Mouse (Mus musculus) heart, embryonic 13.5 days (tissue): Measurements from ENCODE around the gene Agpat1. TPM values are rescaled to one million over a fixed set of nuclear protein-coding genes. Genes with fewer than 3 reads are reported as not detected.

Source experiments
- ATAC-seq: fragments of 200-750 bp; cut with Nextera tagmentation; 2 replicates; pipeline ENCODE4 v1.8.0; 2017; ENCODE audit warnings: moderate TSS enrichment; ENCODE audit not compliant: insufficient number of reproducible peaks, low FRiP score, low TSS enrichment; ENCODE audit errors: extremely low read depth
- H3K27ac ChIP-seq: fragments of 300-500 bp; sonication (generic); replicated peaks from 2 replicates; pipeline ENCODE4 v1.5.1; 2015; ENCODE audit warnings: moderate library complexity, mild to moderate bottlenecking, inconsistent platforms
- H3K27me3 ChIP-seq: fragments of 300-500 bp; sonication (generic); replicated peaks from 2 replicates; pipeline ENCODE4 v1.6.1; 2015; ENCODE audit warnings: mild to moderate bottlenecking, inconsistent platforms
- H3K36me3 ChIP-seq: fragments of 300-500 bp; sonication (generic); 2 replicates; pipeline ENCODE4 v1.6.1; 2015; ENCODE audit warnings: mild to moderate bottlenecking, inconsistent platforms
- H3K4me1 ChIP-seq: fragments of 300-500 bp; sonication (generic); 2 replicates; pipeline ENCODE4 v1.6.1; 2015; ENCODE audit warnings: inconsistent platforms
- H3K4me2 ChIP-seq: fragments of 300-500 bp; sonication (generic); 2 replicates; pipeline ENCODE4 v1.6.1; 2015; ENCODE audit warnings: inconsistent platforms, mild to moderate bottlenecking, moderate library complexity
- H3K4me3 ChIP-seq: fragments of 300-500 bp; sonication (generic); 2 replicates; pipeline ENCODE4 v1.5.1; 2015; ENCODE audit warnings: moderate library complexity, mild to moderate bottlenecking, inconsistent platforms
- H3K9ac ChIP-seq: fragments of 300-500 bp; sonication (generic); 2 replicates; pipeline ENCODE4 v1.6.1; 2015; ENCODE audit warnings: inconsistent platforms, mild to moderate bottlenecking, moderate library complexity
- H3K9me3 ChIP-seq: fragments of 300-500 bp; sonication (generic); 2 replicates; pipeline ENCODE4 v1.6.1; 2016; ENCODE audit warnings: inconsistent platforms
- WGBS: fragments of 180-500 bp; shearing (Covaris S2); methylation state at CpG from one replicate; pipeline ENCODE4 v1.1.7; 2015; ENCODE audit warnings: mixed read lengths; 5-methylcytosine and 5-hydroxymethylcytosine counted together
- polyA plus RNA-seq: library from polyadenylated mRNA; unstranded; fragments of >200 nt; fragmentation: Nextera tagmentation; extraction: Ambion mirVana; gene quantifications from 2 replicates; pipeline ENCODE4 v1.2.1, GENCODE M21; 2015

Agpat1 gene
- polyA plus RNA-seq, 1 experiment from 2014 or later: 54.2 TPM

DNA sequence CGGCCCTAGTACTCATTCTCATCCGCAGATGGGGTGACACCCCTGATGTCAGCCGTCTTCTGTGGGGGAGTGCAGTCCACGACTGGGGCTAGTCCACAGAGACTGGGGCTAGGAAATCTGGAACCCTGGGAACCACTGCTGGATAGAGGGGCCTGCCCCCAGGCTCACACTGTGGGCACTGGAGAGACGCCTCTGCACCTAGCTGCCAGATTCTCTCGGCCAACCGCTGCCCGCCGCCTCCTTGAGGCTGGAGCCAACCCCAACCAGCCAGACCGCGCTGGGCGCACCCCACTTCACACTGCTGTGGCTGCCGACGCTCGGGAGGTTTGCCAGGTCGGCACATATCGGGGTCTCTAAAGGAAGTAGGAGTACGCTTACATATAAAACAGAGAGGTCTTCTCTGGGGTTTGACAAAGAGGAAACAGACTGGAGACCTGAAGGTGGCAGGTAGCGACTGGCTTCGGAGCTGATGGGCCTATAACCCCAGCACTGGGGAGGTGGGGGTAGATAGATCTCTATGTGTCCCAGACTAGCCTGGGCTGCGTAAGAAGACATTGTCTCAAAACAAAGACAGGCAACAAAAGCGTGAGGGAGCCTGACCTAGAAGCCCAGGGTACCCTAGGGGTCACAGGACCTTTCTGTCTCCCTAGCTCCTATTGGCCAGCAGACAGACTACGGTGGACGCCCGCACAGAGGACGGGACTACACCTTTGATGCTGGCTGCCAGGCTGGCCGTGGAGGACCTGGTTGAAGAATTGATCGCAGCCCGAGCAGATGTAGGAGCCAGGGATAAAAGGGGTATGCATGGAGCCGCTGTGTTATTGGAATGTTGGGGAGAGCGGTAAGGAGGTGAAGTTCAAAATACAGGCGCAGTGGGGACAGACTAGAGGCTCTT is 17.9 kb upstream of the Agpat1 start:
- no peaks in the 10 kb centered on the region for H3K27me3 ChIP-seq
- peak overlapping the region; percentile 94 for H3K27ac ChIP-seq
- 28% methylated on average over 32 of the region's 32 CpGs for WGBS
- H3K4me2 ChIP-seq: peak overlapping the region; percentile 91
- H3K9ac ChIP-seq: peak overlapping the region; percentile 97
- H3K36me3 ChIP-seq: no peaks in the 10 kb centered on the region
- peak overlapping the region; percentile 79 for H3K4me3 ChIP-seq
- no peak for ATAC-seq
- H3K4me1 ChIP-seq: peaks cover 45% of the 10 kb centered on the region
- H3K9me3 ChIP-seq: no peaks in the 10 kb centered on the region

GRCm38 (mm10) chr17:34586796-34587422 is 17.2 kb upstream of the Agpat1 start:
- under 1% methylated on average over 38 of the region's 38 CpGs for WGBS
- peak overlapping the region; percentile 94 for H3K27ac ChIP-seq
- H3K36me3 ChIP-seq: no peaks in the 10 kb centered on the region
- no peaks in the 10 kb centered on the region for H3K27me3 ChIP-seq
- peak overlapping the region; percentile 91 for H3K4me2 ChIP-seq
- no peaks in the 10 kb centered on the region for H3K9me3 ChIP-seq
- ATAC-seq: peak; percentile 78
- H3K4me1 ChIP-seq: peaks cover 51% of the 10 kb centered on the region
- peak overlapping the region; percentile 97 for H3K9ac ChIP-seq
- peak overlapping the region; percentile 79 for H3K4me3 ChIP-seq

GRCm38 (mm10) chr17:34587423-34587811 is 16.6 kb upstream of the Agpat1 start:
- ATAC-seq: peak; percentile 80
- H3K4me3 ChIP-seq: peak overlapping the region; percentile 79
- no peaks in the 10 kb centered on the region for H3K9me3 ChIP-seq
- H3K4me1 ChIP-seq: peaks cover 51% of the 10 kb centered on the region
- H3K9ac ChIP-seq: peak overlapping the region; percentile 97
- under 1% methylated on average over 50 of the region's 50 CpGs for WGBS
- no peaks in the 10 kb centered on the region for H3K27me3 ChIP-seq
- H3K4me2 ChIP-seq: peak overlapping the region; percentile 91
- H3K36me3 ChIP-seq: no peaks in the 10 kb centered on the region
- H3K27ac ChIP-seq: peak overlapping the region; percentile 94

- ATAC-seq: no peak
- H3K36me3 ChIP-seq: no peaks in the 10 kb centered on the region
- peak overlapping the region; percentile 91 for H3K4me2 ChIP-seq
- peak overlapping the region; percentile 94 for H3K27ac ChIP-seq
- 2% methylated on average over 19 of the region's 19 CpGs for WGBS
- peaks cover 52% of the 10 kb centered on the region for H3K4me1 ChIP-seq
- H3K9me3 ChIP-seq: no peaks in the 10 kb centered on the region
- no peaks in the 10 kb centered on the region for H3K27me3 ChIP-seq
- peak overlapping the region; percentile 79 for H3K4me3 ChIP-seq
- peak overlapping the region; percentile 97 for H3K9ac ChIP-seq
These were observed 16.2 kb upstream of the Agpat1 start for GRCm38 (mm10) chr17:34587814-34588213.

- Histone ChIP-seq H3K27me3 (no peaks in the 10 kb centered on the region), H3K4me2 (peak overlapping the region; percentile 91), H3K4me3 (peak overlapping the region; percentile 79; the same call in 1 of the 2 replicates), H3K9me3 (no peaks in the 10 kb centered on the region), H3K27ac (peak overlapping the region; percentile 98; the same call in 1 of the 2 replicates), H3K4me1 (peaks cover 62% of the 10 kb centered on the region), H3K36me3 (peaks cover under 1% of the 10 kb centered on the region; the same call in 1 of the 2 replicates), H3K9ac (peak overlapping the region; percentile 97)
- ATAC-seq: no peak
- WGBS: 73% methylated on average over 3 of the region's 3 CpGs
These were observed 15.3 kb upstream of the Agpat1 start for GRCm38 (mm10) chr17:34588767-34589166.

GRCm38 (mm10) chr17:34589206-34589605 is 14.9 kb upstream of the Agpat1 start:
- H3K27me3 ChIP-seq: no peaks in the 10 kb centered on the region
- 38% methylated on average over 7 of the region's 7 CpGs for WGBS

GRCm38 (mm10) chr17:34589681-34590101 is 14.4 kb upstream of the Agpat1 start, which contains the start of gene Gpsm3:
Gene Gpsm3, plus strand, starts transcription at chr17:34589806.
- no peak for ATAC-seq
- Histone ChIP-seq H3K4me3 (peak within 1 kb of the TSS; percentile 24), H3K9me3 (no peaks in the 10 kb centered on the region), H3K27ac (peak within 1 kb of the TSS; percentile 98), H3K36me3 (peaks cover 9% of the 10 kb centered on the region), H3K9ac (peak within 1 kb of the TSS; percentile 100), H3K4me1 (peaks cover 71% of the 10 kb centered on the region), H3K4me2 (peak within 1 kb of the TSS; percentile 91), H3K27me3 (no peaks in the 10 kb centered on the region)
- WGBS: 21% methylated on average over 7 of the region's 7 CpGs

More at GRCm38 (mm10) chr17:34589206-34589605, 14.9 kb upstream of the Agpat1 start:
- H3K4me2 ChIP-seq: peak overlapping the region; percentile 91
- peaks cover 66% of the 10 kb centered on the region for H3K4me1 ChIP-seq
- H3K9ac ChIP-seq: peak overlapping the region; percentile 58; the same call in 1 of the 2 replicates
- peak overlapping the region; percentile 24; the same call in 1 of the 2 replicates for H3K4me3 ChIP-seq
- no peak for ATAC-seq
- peaks cover 5% of the 10 kb centered on the region for H3K36me3 ChIP-seq
- H3K27ac ChIP-seq: peak overlapping the region; percentile 98
- no peaks in the 10 kb centered on the region for H3K9me3 ChIP-seq

GRCm38 (mm10) chr17:34590154-34590987 is 13.7 kb upstream of the Agpat1 start:
- no peak for ATAC-seq
- 63% methylated on average over 15 of the region's 15 CpGs for WGBS
- Histone ChIP-seq H3K4me2 (peak overlapping the region; percentile 91), H3K27ac (peak overlapping the region; percentile 98), H3K36me3 (peaks cover 16% of the 10 kb centered on the region), H3K9me3 (no peaks in the 10 kb centered on the region), H3K4me1 (peaks cover 77% of the 10 kb centered on the region), H3K4me3 (peak overlapping the region; percentile 24), H3K9ac (peak overlapping the region; percentile 100), H3K27me3 (no peaks in the 10 kb centered on the region)

GRCm38 (mm10) chr17:34591029-34591993 is 12.8 kb upstream of the Agpat1 start, which contains the start of gene Pbx2:
Gene Pbx2, plus strand, starts transcription at chr17:34591266.
- peaks cover 25% of the 10 kb centered on the region for H3K36me3 ChIP-seq
- H3K27ac ChIP-seq: peak within 1 kb of the TSS; percentile 98
- ATAC-seq: no peak
- no peaks in the 10 kb centered on the region for H3K9me3 ChIP-seq
- H3K4me1 ChIP-seq: peaks cover 77% of the 10 kb centered on the region
- 7% methylated on average over 21 of the region's 21 CpGs for WGBS
- H3K4me2 ChIP-seq: peak within 1 kb of the TSS; percentile 91
- peak within 1 kb of the TSS; percentile 92 for H3K4me3 ChIP-seq
- H3K9ac ChIP-seq: peak within 1 kb of the TSS; percentile 100
- no peaks in the 10 kb centered on the region for H3K27me3 ChIP-seq

DNA sequence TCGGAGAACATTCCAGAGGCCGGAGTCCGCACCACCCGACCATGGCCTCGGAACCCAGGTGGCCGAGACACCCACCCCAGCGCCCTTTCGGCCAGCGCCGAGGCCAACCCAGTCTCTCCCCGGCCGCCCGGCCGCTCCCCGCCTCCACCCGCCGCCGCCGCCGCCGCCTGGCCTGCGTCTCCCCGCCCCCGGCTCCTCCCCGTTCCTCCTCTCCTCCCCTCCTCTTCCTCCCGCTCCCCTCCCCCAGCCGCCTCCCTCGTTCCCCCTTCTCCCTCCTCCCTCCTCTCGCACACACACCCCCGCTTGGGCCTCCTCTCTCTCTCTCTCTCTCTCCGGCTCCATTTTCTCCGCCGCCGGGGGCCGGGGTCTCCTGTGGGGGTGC is 12.1 kb upstream of the Agpat1 start:
- Histone ChIP-seq H3K9ac (peak overlapping the region; percentile 100), H3K4me1 (peaks cover 77% of the 10 kb centered on the region), H3K27me3 (no peaks in the 10 kb centered on the region), H3K27ac (peak overlapping the region; percentile 98), H3K4me3 (peak overlapping the region; percentile 92), H3K36me3 (peaks cover 29% of the 10 kb centered on the region), H3K4me2 (peak overlapping the region; percentile 91), H3K9me3 (no peaks in the 10 kb centered on the region)
- WGBS: under 1% methylated on average over 33 of the region's 35 CpGs
- peak; percentile 34; the same call in 1 of the 2 replicates for ATAC-seq
